Mouse (Mus musculus) telencephalon, adult 2 months (tissue): Measurements from ENCODE around the gene Pcnx4.
"Not testable (repeated sequence)": the region's sequence is repeated elsewhere in the genome, so short reads cannot be mapped to it uniquely, and the experiment has no call there.

Experiments used
- DNase-seq: peaks from one replicate; pipeline ENCODE4 v3.0.0-alpha.2; 2011; ENCODE audit warnings: low read depth, low spot score

Pcnx4 gene

GRCm38 (mm10) chr12:72594001-72594400, 57.8 kb downstream of the Pcnx4 start:
- no peak for DNase-seq

- DNase-seq = not testable (repeated sequence)
Observed at GRCm38 (mm10) chr12:72598731-72599130, 62.5 kb downstream of the Pcnx4 start.

GRCm38 (mm10) chr12:72612053-72612452, 75.9 kb downstream of the Pcnx4 start:
- DNase-seq = no peak

- DNase-seq = no peak
Observed at GRCm38 (mm10) chr12:72620856-72621255, 84.7 kb downstream of the Pcnx4 start.

GRCm38 (mm10) chr12:72621441-72621840, 85.3 kb downstream of the Pcnx4 start:
- no peak for DNase-seq

- DNase-seq = no peak
Observed at GRCm38 (mm10) chr12:72622853-72623496, 86.8 kb downstream of the Pcnx4 start.

GRCm38 (mm10) chr12:72628751-72629150, 92.6 kb downstream of the Pcnx4 start:
- no peak for DNase-seq
